Mouse (Mus musculus): ENCODE results near the gene Clic1.
"Not testable (repeated sequence)": the region's sequence is repeated elsewhere in the genome, so short reads cannot be mapped to it uniquely, and the experiment has no call there.

DNA sequence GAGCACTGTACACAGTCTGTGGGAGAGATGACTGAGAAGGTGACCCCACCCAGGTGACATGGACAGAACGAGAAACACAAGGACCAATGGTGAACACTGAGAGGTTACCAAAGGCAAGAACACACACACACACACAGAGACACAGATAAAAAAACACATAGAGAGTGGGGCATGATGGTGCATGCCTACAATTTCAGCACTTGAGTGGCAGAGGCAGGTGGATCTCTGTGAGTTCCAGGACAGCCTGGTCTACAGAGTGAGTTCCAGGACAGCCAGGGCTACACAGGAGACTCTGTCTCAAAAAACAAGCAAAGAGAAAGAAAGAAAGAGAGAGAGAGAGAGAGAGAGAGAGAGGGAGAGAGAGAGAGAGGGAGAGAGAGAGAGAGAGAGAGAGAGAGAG is 16.1 kb upstream of the Clic1 start:
- not testable (repeated sequence) for TF ChIP-seq POLR2A, EP300 (IDR thresholded peaks at IDR 0.05; ENCODE audit: insufficient read depth, low read depth, low read length)
